Mouse (Mus musculus) myocyte (in vitro differentiated cells): Measurements from ENCODE around the gene Prnp. TPM values are rescaled to one million over a fixed set of nuclear protein-coding genes. Genes with fewer than 3 reads are reported as not detected.

Source experiments
- H3K27me3 ChIP-seq: one replicate; pipeline ENCODE4 v1.6.1; 2011; ENCODE audit not compliant: control insufficient read depth, insufficient read depth, insufficient read length
- H3K36me3 ChIP-seq: one replicate; pipeline ENCODE4 v1.6.1; 2011; ENCODE audit not compliant: control insufficient read depth, insufficient read depth
- H3K4me2 ChIP-seq: one replicate; pipeline ENCODE4 v1.6.1; 2011; ENCODE audit warnings: low read depth, control low read depth
- H3K4me3 ChIP-seq: one replicate; pipeline ENCODE4 v1.5.1; 2011; ENCODE audit warnings: mild to moderate bottlenecking, control low read depth, moderate library complexity
- H3K79me2 ChIP-seq: one replicate; pipeline ENCODE4 v1.6.1; 2011; ENCODE audit not compliant: control insufficient read depth, insufficient read depth
- H3ac ChIP-seq: one replicate; pipeline ENCODE4 v1.6.1; 2011; ENCODE audit not compliant: control insufficient read depth, insufficient read length
- CEBPB ChIP-seq: IDR thresholded peaks from 2 replicates; pipeline ENCODE4 v1.6.1; 2011; ENCODE audit warnings: mild to moderate bottlenecking, moderate library complexity; ENCODE audit not compliant: poor library complexity, insufficient read depth, severe bottlenecking
- E2F4 ChIP-seq: IDR thresholded peaks from one replicate; pipeline ENCODE4 v1.6.1; 2011; ENCODE audit warnings: mild to moderate bottlenecking, control low read depth, moderate library complexity; ENCODE audit not compliant: insufficient read depth
- MAX ChIP-seq: IDR thresholded peaks from one replicate; pipeline ENCODE4 v1.6.1; 2011; ENCODE audit warnings: low read depth, mild to moderate bottlenecking, control low read depth
- MYOD1 ChIP-seq, 3 experiments: IDR thresholded peaks; one replicate each; pipeline ENCODE4 v1.6.1; 2011; ENCODE audit warnings: control low read depth in 2 of 3, low read depth in 2 of 3, mild to moderate bottlenecking in 2 of 3, moderate library complexity in 1 of 3; ENCODE audit not compliant: insufficient read length in 2 of 3, control insufficient read depth in 1 of 3
- MYOG ChIP-seq, 3 experiments: IDR thresholded peaks; one replicate each; pipeline ENCODE4 v1.6.1; 2011; ENCODE audit warnings: control low read depth in 2 of 3, low read depth in 2 of 3, mild to moderate bottlenecking in 2 of 3; ENCODE audit not compliant: insufficient read length in 2 of 3, control insufficient read depth in 1 of 3, insufficient read depth in 1 of 3
- POLR2A ChIP-seq: IDR thresholded peaks from one replicate; pipeline ENCODE4 v1.6.1; 2011; ENCODE audit warnings: low read depth, mild to moderate bottlenecking, control low read depth, moderate library complexity; ENCODE audit not compliant: insufficient read length
- POLR2AphosphoS2 ChIP-seq: IDR thresholded peaks from one replicate; pipeline ENCODE4 v1.6.1; 2011; ENCODE audit warnings: low read depth, control low read depth; ENCODE audit not compliant: insufficient read length
- REST ChIP-seq: IDR thresholded peaks from one replicate; pipeline ENCODE4 v1.6.1; 2011; ENCODE audit warnings: mild to moderate bottlenecking, control low read depth, moderate library complexity; ENCODE audit not compliant: insufficient read depth, insufficient read length
- SRF ChIP-seq: IDR thresholded peaks from one replicate; pipeline ENCODE4 v1.6.1; 2011; ENCODE audit warnings: low read depth; ENCODE audit not compliant: control insufficient read depth, insufficient read length
- TCF12 ChIP-seq: IDR thresholded peaks from one replicate; pipeline ENCODE4 v1.6.1; 2011; ENCODE audit warnings: mild to moderate bottlenecking, control low read depth; ENCODE audit not compliant: poor library complexity, insufficient read depth, severe bottlenecking
- TCF3 ChIP-seq: IDR thresholded peaks from one replicate; pipeline ENCODE4 v1.6.1; 2011; ENCODE audit warnings: low read depth, control low read depth; ENCODE audit not compliant: insufficient read length
- USF1 ChIP-seq: IDR thresholded peaks from one replicate; pipeline ENCODE4 v1.6.1; 2011; ENCODE audit warnings: low read depth, mild to moderate bottlenecking, control low read depth, moderate library complexity
- polyA plus RNA-seq: library from polyadenylated mRNA; unstranded; fragments of >200 nt; fragmentation: generic; extraction: Trizol; gene quantifications from one replicate; pipeline ENCODE4 v1.2.1, GENCODE M21; 2012; ENCODE audit warnings: missing spikeins

Prnp gene
- polyA plus RNA-seq, 1 experiment, result 133 TPM

- Histone ChIP-seq H3K79me2 (no peaks in the 10 kb centered on the region), H3K4me3 (no peak overlapping the region), H3K4me2 (no peak overlapping the region), H3K36me3 (no peaks in the 10 kb centered on the region), H3K27me3 (no peaks in the 10 kb centered on the region), H3ac (no peak overlapping the region)
- TF ChIP-seq TCF12 (no peak), MAX (no peak), CEBPB (no peak), MYOD1 (IDR thresholded peaks at IDR 0.05; ENCODE audit: control insufficient read depth in 1 of 3, insufficient read length in 2 of 3, low read depth in 2 of 3) (no peak)
Observed at GRCm38 (mm10) chr2:131949767-131950597, 40.3 kb downstream of the Prnp start.

GRCm38 (mm10) chr2:131950598-131951095 is 40.9 kb downstream of the Prnp start, which contains the start of gene Prnd:
Prnd (plus strand) TSS chr2:131950861.
- no peaks in the 10 kb centered on the region for H3K79me2 ChIP-seq
- no peak within 1 kb of the TSS for H3K4me2 ChIP-seq
- H3ac ChIP-seq, result no peak within 1 kb of the TSS
- TF ChIP-seq MYOG (IDR thresholded peaks at IDR 0.05; ENCODE audit: control insufficient read depth in 1 of 3, insufficient read depth in 1 of 3, insufficient read length in 2 of 3, low read depth in 2 of 3), result no peak
- TF ChIP-seq POLR2A, result no peak
- no peak for TF ChIP-seq MYOD1 (IDR thresholded peaks at IDR 0.05; ENCODE audit: control insufficient read depth in 1 of 3, insufficient read length in 2 of 3, low read depth in 2 of 3)
- no peak for TF ChIP-seq E2F4
- TF ChIP-seq SRF, result no peak
- no peak for TF ChIP-seq CEBPB
- no peak for TF ChIP-seq REST
- TF ChIP-seq POLR2AphosphoS2, result no peak
- no peak for TF ChIP-seq TCF12
- no peak for TF ChIP-seq MAX
- no peak for TF ChIP-seq USF1
- TF ChIP-seq TCF3, result no peak
- H3K36me3 ChIP-seq, result no peaks in the 10 kb centered on the region
- no peak within 1 kb of the TSS for H3K4me3 ChIP-seq
- H3K27me3 ChIP-seq, result no peaks in the 10 kb centered on the region

GRCm38 (mm10) chr2:131952456-131952855 is 42.7 kb downstream of the Prnp start:
- TF ChIP-seq E2F4 (no peak), TCF12 (no peak), TCF3 (no peak), CEBPB (no peak), POLR2A (no peak), SRF (no peak), MYOG (IDR thresholded peaks at IDR 0.05; ENCODE audit: control insufficient read depth in 1 of 3, insufficient read depth in 1 of 3, insufficient read length in 2 of 3, low read depth in 2 of 3) (no peak), POLR2AphosphoS2 (no peak), MAX (no peak), REST (no peak), USF1 (no peak), MYOD1 (IDR thresholded peaks at IDR 0.05; ENCODE audit: control insufficient read depth in 1 of 3, insufficient read length in 2 of 3, low read depth in 2 of 3) (no peak)
- H3ac ChIP-seq, result no peak overlapping the region
- H3K4me3 ChIP-seq, result no peak overlapping the region
- no peaks in the 10 kb centered on the region for H3K79me2 ChIP-seq
- no peaks in the 10 kb centered on the region for H3K27me3 ChIP-seq
- H3K4me2 ChIP-seq, result no peak overlapping the region
- H3K36me3 ChIP-seq, result no peaks in the 10 kb centered on the region

GRCm38 (mm10) chr2:131952961-131953538 is 43.3 kb downstream of the Prnp start:
- no peak overlapping the region for H3ac ChIP-seq
- no peak overlapping the region for H3K4me3 ChIP-seq
- no peaks in the 10 kb centered on the region for H3K27me3 ChIP-seq

GRCm38 (mm10) chr2:131953711-131954110 is 44.0 kb downstream of the Prnp start:
- Histone ChIP-seq H3K4me2 (no peak overlapping the region), H3K79me2 (no peaks in the 10 kb centered on the region), H3ac (no peak overlapping the region), H3K27me3 (no peaks in the 10 kb centered on the region), H3K4me3 (no peak overlapping the region), H3K36me3 (no peaks in the 10 kb centered on the region)
- TF ChIP-seq MYOD1 (IDR thresholded peaks at IDR 0.05; ENCODE audit: control insufficient read depth in 1 of 3, insufficient read length in 2 of 3, low read depth in 2 of 3) (no peak), E2F4 (no peak), USF1 (no peak), MYOG (IDR thresholded peaks at IDR 0.05; ENCODE audit: control insufficient read depth in 1 of 3, insufficient read depth in 1 of 3, insufficient read length in 2 of 3, low read depth in 2 of 3) (no peak)

More at GRCm38 (mm10) chr2:131952961-131953538, 43.3 kb downstream of the Prnp start:
- TF ChIP-seq REST (no peak), SRF (no peak), E2F4 (no peak), MYOG (IDR thresholded peaks at IDR 0.05; ENCODE audit: control insufficient read depth in 1 of 3, insufficient read depth in 1 of 3, insufficient read length in 2 of 3, low read depth in 2 of 3) (no peak), TCF3 (no peak)
- no peaks in the 10 kb centered on the region for H3K36me3 ChIP-seq
- no peak overlapping the region for H3K4me2 ChIP-seq
- H3K79me2 ChIP-seq, result no peaks in the 10 kb centered on the region
